Mouse (Mus musculus): ENCODE results near the gene Zfp658.
A peak's percentile ranks its signal among the peaks of the same experiment; 100 is the strongest.

Zfp658 gene

DNA sequence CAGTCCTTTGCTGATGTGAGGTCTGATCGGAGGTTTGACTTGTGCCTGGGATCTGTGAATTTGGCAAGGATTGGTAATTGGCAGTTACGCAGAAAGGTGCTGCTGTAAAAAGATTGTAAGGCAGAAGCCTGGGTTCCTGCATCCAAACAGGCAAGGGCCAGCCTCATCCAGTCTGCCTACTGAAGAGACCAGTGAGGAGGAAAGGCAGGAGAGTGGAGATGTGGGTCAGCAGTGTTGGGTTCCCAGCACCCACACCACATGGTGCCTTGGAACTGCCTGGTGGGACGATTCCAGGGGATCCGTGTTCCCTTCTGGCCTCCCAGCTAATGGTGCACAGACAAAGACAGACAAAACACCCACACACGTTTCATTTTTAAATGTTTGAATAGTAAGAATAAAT is 18.5 kb downstream of the Zfp658 start:
- peak; percentile 38 for DNase-seq (ENCODE audit: low read depth)

DNA sequence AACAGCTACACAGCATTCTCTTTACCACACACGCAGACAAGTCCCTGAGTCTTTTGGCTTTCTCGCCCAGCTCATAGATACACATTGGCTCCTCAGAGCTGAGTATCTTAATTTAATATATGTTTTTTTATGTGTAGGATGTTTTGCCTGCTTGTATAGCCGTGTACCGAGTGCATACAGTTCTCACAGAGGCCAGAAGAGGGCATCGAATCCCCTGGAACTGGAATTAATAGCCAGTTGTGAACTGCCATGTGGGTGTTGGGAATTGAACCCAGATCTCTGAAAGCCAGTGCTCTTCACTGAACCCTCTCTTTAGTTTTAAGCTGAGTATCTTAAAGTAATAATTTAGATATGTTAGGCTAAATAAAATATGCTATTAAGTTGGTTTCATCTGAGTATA is 22.7 kb downstream of the Zfp658 start:
- peak; percentile 27 for DNase-seq (ENCODE audit: low read depth)

- DNase-seq (ENCODE audit: low read depth) = peak; percentile 33
Observed at GRCm38 (mm10) chr7:43601884-43602283, 39.8 kb downstream of the Zfp658 start.

- DNase-seq (ENCODE audit: low read depth) = no peak
Observed at GRCm38 (mm10) chr7:43606896-43607742, 45.1 kb downstream of the Zfp658 start, which contains the start of gene Zfp819. Zfp819 (plus strand) TSS chr7:43607169.

GRCm38 (mm10) chr7:43607743-43608287 is 45.8 kb downstream of the Zfp658 start:
- no peak for DNase-seq (ENCODE audit: low read depth)

GRCm38 (mm10) chr7:43608316-43608824 is 46.3 kb downstream of the Zfp658 start:
- DNase-seq (ENCODE audit: low read depth) = no peak

DNA sequence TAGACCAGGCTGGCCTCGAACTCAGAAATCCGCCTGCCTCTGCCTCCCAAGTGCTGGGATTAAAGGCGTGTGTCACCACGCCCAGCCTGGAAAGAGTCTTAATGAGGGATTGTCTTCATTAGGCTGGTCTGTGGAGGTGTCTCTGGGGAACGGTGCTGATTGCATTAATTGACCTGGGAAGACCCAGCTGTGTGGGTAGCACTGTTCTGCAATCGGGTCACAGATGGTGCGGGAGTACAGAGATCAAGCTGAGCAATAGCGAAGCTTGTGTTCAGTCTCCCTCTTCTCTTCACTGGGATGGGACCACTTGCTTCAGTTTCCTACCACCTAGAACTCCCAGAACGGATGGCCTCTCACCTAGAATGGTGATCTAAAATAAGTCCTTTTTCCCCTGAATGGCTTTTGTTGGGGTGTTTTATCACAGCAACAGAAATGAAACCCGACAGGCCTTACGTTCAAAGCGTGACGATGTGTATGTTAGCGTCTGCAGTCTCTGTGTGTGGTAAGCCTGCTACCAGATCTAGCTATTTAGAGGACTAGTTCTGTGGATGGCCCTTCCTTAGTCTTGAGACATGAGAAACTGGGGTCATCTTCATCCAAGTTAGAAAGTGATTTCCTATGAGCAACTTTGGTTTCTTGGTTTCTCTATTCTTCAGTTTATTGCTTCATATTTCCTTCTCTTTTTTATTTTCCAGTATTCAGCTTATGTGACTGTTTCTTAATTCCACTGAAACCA is 51.9 kb downstream of the Zfp658 start:
- DNase-seq (ENCODE audit: low read depth) = no peak

- DNase-seq (ENCODE audit: low read depth) = no peak
Observed at GRCm38 (mm10) chr7:43622927-43623326, 60.9 kb downstream of the Zfp658 start.

- DNase-seq (ENCODE audit: low read depth) = no peak
Observed at GRCm38 (mm10) chr7:43623819-43624218, 61.8 kb downstream of the Zfp658 start.
